10 mouse cellular contexts compared by ENCODE assay signal in genomic region chr12:37107713-37108389, GRCm38 (mm10). TPM values are rescaled to one million over a fixed set of nuclear protein-coding genes. Genes with fewer than 3 reads are reported as not detected.
A peak's percentile ranks its signal among the peaks of the same experiment; 100 is the strongest.
DNase-seq lines count a peak whose midpoint lies in the region; ATAC-seq and TF ChIP-seq lines count a peak whose summit lies in the region.
"Had no signal": no experiment of that assay in that cellular context is flagged by ENCODE, and none has a peak within 500 bp of the region (broad histone marks: within the 10 kb centered on the region; RNA-seq: fewer than 3 reads in every experiment).

No protein-coding gene starts in this region.

- peak overlapping the region; percentile 90 for H3K27ac ChIP-seq in heart, adult 2 months
- 0 out of 2 replicates have a peak overlapping the region, but pooled peaks have one; percentile 22 for H3K27ac ChIP-seq in embryonic facial prominence, embryonic 15.5 days (replicated peaks)
- H3K27ac ChIP-seq in hindbrain, embryonic 16.5 days (ENCODE audit: low read depth, low read length), result no peak overlapping the region
- H3K27ac ChIP-seq in midbrain, embryonic 16.5 days (ENCODE audit: low read length), result no peak overlapping the region

- intact Hi-C loops in heart, adult 2 months (cut with DNase I), result loop anchor here (2.0 to 5.0 kb wide), 5 partner anchors 57 to 389 kb away; no protein-coding TSS in a partner anchor

- 18% methylated on average over 20 of the region's 20 CpGs for WGBS in heart, adult 2 months
- 22% methylated on average over 20 of the region's 20 CpGs for WGBS in embryonic facial prominence, embryonic 15.5 days
- whole genome bisulfite sequencing in hindbrain, embryonic 16.5 days, result 23% methylated on average over 20 of the region's 20 CpGs
- WGBS in midbrain, embryonic 16.5 days, result 19% methylated on average over 20 of the region's 20 CpGs

- no peak for ATAC-seq in embryonic facial prominence, embryonic 15.5 days (ENCODE audit: insufficient number of reproducible peaks, low FRiP score, low TSS enrichment, low read depth)
- ATAC-seq in hindbrain, embryonic 16.5 days, result peak; percentile 56
- ATAC-seq in midbrain, embryonic 16.5 days, result peak; percentile 52

- DNase-seq in heart, adult 2 months, result peak in 1 of 2 experiments; percentile 43
- DNase-seq in heart, adult 18-20 months, result no peak
- no peak for DNase-seq in urinary bladder, postnatal 10 days (ENCODE audit: low spot score)
- no peak for DNase-seq in yolk sac, embryonic 10.5 days (ENCODE audit: low spot score)
- DNase-seq in thymus, postnatal 25 days, result no peak
- DNase-seq: cerebellum, adult 2 months had no signal

- no peaks in the 10 kb centered on the region for H3K4me1 ChIP-seq in heart, adult 2 months (ENCODE audit: control insufficient read depth, insufficient read depth, low read length)
- H3K4me1 ChIP-seq in embryonic facial prominence, embryonic 15.5 days, result peaks cover 15% of the 10 kb centered on the region
- H3K4me1 ChIP-seq in hindbrain, embryonic 16.5 days (ENCODE audit: control insufficient read depth, insufficient read depth, low read depth, low read length), result peaks cover 12% of the 10 kb centered on the region
- H3K4me1 ChIP-seq in midbrain, embryonic 16.5 days (ENCODE audit: control insufficient read depth, insufficient read depth, low read length), result peaks cover 8% of the 10 kb centered on the region

- peak overlapping the region; percentile 89 for H3K4me2 ChIP-seq in embryonic facial prominence, embryonic 15.5 days (replicated peaks)
- H3K4me2 ChIP-seq in hindbrain, embryonic 16.5 days (ENCODE audit: low read length), result peak overlapping the region; percentile 97
- peak overlapping the region; percentile 94 for H3K4me2 ChIP-seq in midbrain, embryonic 16.5 days (ENCODE audit: low read length)

- H3K36me3 ChIP-seq in heart, adult 2 months (ENCODE audit: control insufficient read depth, insufficient read depth, low read length), result no peaks in the 10 kb centered on the region
- H3K36me3 ChIP-seq in embryonic facial prominence, embryonic 15.5 days, result no peaks in the 10 kb centered on the region
- no peaks in the 10 kb centered on the region for H3K36me3 ChIP-seq in hindbrain, embryonic 16.5 days (ENCODE audit: control insufficient read depth, insufficient read depth, low read length)
- no peaks in the 10 kb centered on the region for H3K36me3 ChIP-seq in midbrain, embryonic 16.5 days (ENCODE audit: control insufficient read depth, insufficient read depth, low read length)

- H3K9ac ChIP-seq in heart, adult 2 months (ENCODE audit: low read depth, low read length), result peak overlapping the region; percentile 89
- 0 out of 2 replicates have a peak overlapping the region, but pooled peaks have one; percentile 9 for H3K9ac ChIP-seq in embryonic facial prominence, embryonic 15.5 days
- peak overlapping the region; percentile 23; the same call in 1 of the 2 replicates for H3K9ac ChIP-seq in hindbrain, embryonic 16.5 days (ENCODE audit: low read depth, low read length)
- 0 out of 2 replicates have a peak overlapping the region, but pooled peaks have one; percentile 30 for H3K9ac ChIP-seq in midbrain, embryonic 16.5 days (ENCODE audit: low read depth, low read length)

- no peak for TF ChIP-seq POLR2A in heart, adult 2 months (IDR thresholded peaks at IDR 0.05; ENCODE audit: insufficient read depth, low read depth, low read length)

- no peak for TF ChIP-seq EP300 in heart, adult 2 months (IDR thresholded peaks at IDR 0.05; ENCODE audit: insufficient read depth, low read depth, low read length)

- peak overlapping the region; percentile 64 for H3K4me3 ChIP-seq in heart, adult 2 months
- H3K4me3 ChIP-seq in embryonic facial prominence, embryonic 15.5 days (replicated peaks), result peak overlapping the region; percentile 53
- H3K4me3 ChIP-seq in hindbrain, embryonic 16.5 days (ENCODE audit: low read length), result peak overlapping the region; percentile 57
- H3K4me3 ChIP-seq in midbrain, embryonic 16.5 days (ENCODE audit: low read depth, low read length), result peak overlapping the region; percentile 50

- H3K27me3 ChIP-seq in heart, adult 2 months (ENCODE audit: control insufficient read depth, insufficient read depth, low read length), result no peaks in the 10 kb centered on the region
- H3K27me3 ChIP-seq in embryonic facial prominence, embryonic 15.5 days, result peaks cover 28% of the 10 kb centered on the region
- peaks cover 19% of the 10 kb centered on the region for H3K27me3 ChIP-seq in hindbrain, embryonic 16.5 days (replicated peaks; ENCODE audit: control insufficient read depth, insufficient read depth, low read length)
- H3K27me3 ChIP-seq in midbrain, embryonic 16.5 days (ENCODE audit: control insufficient read depth, insufficient read depth, low read depth, low read length), result peaks cover 27% of the 10 kb centered on the region

- H3K9me3 ChIP-seq in embryonic facial prominence, embryonic 15.5 days (replicated peaks), result no peaks in the 10 kb centered on the region
- no peaks in the 10 kb centered on the region for H3K9me3 ChIP-seq in hindbrain, embryonic 16.5 days (ENCODE audit: control insufficient read depth, low read length)
- no peaks in the 10 kb centered on the region for H3K9me3 ChIP-seq in midbrain, embryonic 16.5 days (replicated peaks; ENCODE audit: control insufficient read depth, low read length, poor library complexity, severe bottlenecking)

- no peak for TF ChIP-seq CTCF in heart, adult 2 months (IDR thresholded peaks at IDR 0.05)

- H3K79me2 ChIP-seq in heart, adult 2 months (replicated peaks; ENCODE audit: control insufficient read depth, insufficient read depth, low read length), result no peaks in the 10 kb centered on the region

RNA-seq across cellular contexts. Expression of gene Meox2, which starts 0.5 kb away (rescaled TPM):
- 10 to 100 TPM in 1 of 2 experiments, 1 to 10 TPM in 1; 7.3 to 13.4 TPM for total RNA-seq in heart, adult 2 months (2021)
- 10.2 and 12.1 TPM in 2 replicates for polyA plus RNA-seq in heart, adult 2 months (2012; rRNA removed)
- 1 to 10 TPM; 5.8 to 8.5 TPM for total RNA-seq in heart, adult 18-20 months (2021)
- polyA plus RNA-seq in embryonic facial prominence, embryonic 15.5 days (2015; fragmentation: Nextera tagmentation; extraction: Ambion mirVana), result 15.0 and 19.2 TPM in 2 replicates
- polyA plus RNA-seq in hindbrain, embryonic 16.5 days (2015; fragmentation: Nextera tagmentation; extraction: Ambion mirVana), result 0.51 and 1.6 TPM in 2 replicates
- polyA plus RNA-seq in midbrain, embryonic 16.5 days (2015; fragmentation: Nextera tagmentation; extraction: Ambion mirVana), result 0.08 and 0.14 TPM in 2 replicates
- total RNA-seq: left cerebral cortex, postnatal 4 days had no signal
- polyA plus RNA-seq: cerebellum, adult 2 months had no signal

Comparison
In these comparisons a context has a peak if more than half of its experiments do, and no peak if none do; other contexts are left out.
1. H3K27ac ChIP-seq: peak in heart, adult 2 months (single experiment) and embryonic facial prominence, embryonic 15.5 days (single experiment); none in hindbrain, embryonic 16.5 days (single experiment) and midbrain, embryonic 16.5 days (single experiment).
2. H3K9ac ChIP-seq: peak in every context shown above with its lines; median percentile 89 in heart, adult 2 months; 30 in midbrain, embryonic 16.5 days; 23 in hindbrain, embryonic 16.5 days; 9 in embryonic facial prominence, embryonic 15.5 days.
3. Peak in every context shown above with its lines, with median percentiles within 50 percentile points of each other: H3K4me3 ChIP-seq and H3K4me2 ChIP-seq.